Mouse (Mus musculus) hindbrain, embryonic 13.5 days (tissue): ENCODE data around the gene Lsm5. TPM values are rescaled to one million over a fixed set of nuclear protein-coding genes. Genes with fewer than 3 reads are reported as not detected.

Experiments
- ATAC-seq: fragments of 200-750 bp; cut with Nextera tagmentation; 2 replicates; pipeline ENCODE4 v1.8.0; 2017; ENCODE audit warnings: moderate TSS enrichment; ENCODE audit not compliant: low FRiP score
- H3K27ac ChIP-seq: fragments of 300-500 bp; sonication (generic); 2 replicates; pipeline ENCODE4 v1.5.1; 2015; ENCODE audit warnings: inconsistent platforms, mild to moderate bottlenecking, moderate library complexity
- H3K27me3 ChIP-seq: fragments of 300-500 bp; sonication (generic); 2 replicates; pipeline ENCODE4 v1.6.1; 2015; ENCODE audit warnings: mild to moderate bottlenecking, inconsistent platforms
- H3K36me3 ChIP-seq: fragments of 300-500 bp; sonication (generic); 2 replicates; pipeline ENCODE4 v1.6.1; 2015; ENCODE audit warnings: mild to moderate bottlenecking, inconsistent platforms
- H3K4me1 ChIP-seq: fragments of 300-500 bp; sonication (generic); replicated peaks from 2 replicates; pipeline ENCODE4 v1.6.1; 2015; ENCODE audit warnings: inconsistent platforms
- H3K4me2 ChIP-seq: fragments of 300-500 bp; sonication (generic); 2 replicates; pipeline ENCODE4 v1.6.1; 2015; ENCODE audit warnings: inconsistent platforms, mild to moderate bottlenecking, moderate library complexity
- H3K4me3 ChIP-seq: fragments of 300-500 bp; sonication (generic); 2 replicates; pipeline ENCODE4 v1.5.1; 2015; ENCODE audit warnings: mild to moderate bottlenecking, inconsistent platforms
- H3K9ac ChIP-seq: fragments of 300-500 bp; sonication (generic); 2 replicates; pipeline ENCODE4 v1.6.1; 2015; ENCODE audit warnings: mild to moderate bottlenecking, inconsistent platforms
- H3K9me3 ChIP-seq: fragments of 300-500 bp; sonication (generic); 2 replicates; pipeline ENCODE4 v1.6.1; 2016; ENCODE audit warnings: inconsistent platforms
- WGBS: fragments of 180-500 bp; shearing (Covaris S2); methylation state at CpG from one replicate; pipeline ENCODE4 v1.1.7; 2015; 5-methylcytosine and 5-hydroxymethylcytosine counted together
- polyA plus RNA-seq: library from polyadenylated mRNA; unstranded; fragments of >200 nt; fragmentation: Nextera tagmentation; extraction: Ambion mirVana; gene quantifications from 2 replicates; pipeline ENCODE4 v1.2.1, GENCODE M21; 2015

The Lsm5 gene
- polyA plus RNA-seq, 1 experiment from 2014 or later: 103 TPM

DNA sequence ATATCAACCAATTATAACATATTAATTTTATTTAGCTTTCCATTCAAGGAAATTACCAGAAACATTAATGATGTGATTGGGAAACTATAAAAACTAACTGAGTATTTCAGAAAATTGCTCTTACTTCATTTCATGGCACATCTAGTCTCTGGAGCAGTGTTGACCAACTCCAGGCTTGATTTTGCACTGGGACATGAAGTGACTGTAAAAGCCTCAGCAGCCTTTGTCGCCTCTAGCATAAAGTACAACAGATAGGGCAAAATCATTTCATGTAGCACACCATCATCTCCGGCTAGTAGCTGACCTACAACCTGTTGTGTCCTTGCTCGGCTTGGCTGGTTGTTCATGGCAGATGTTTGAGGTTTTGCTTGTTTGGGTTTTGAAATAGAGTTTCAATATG, 40.1 kb downstream of the Lsm5 start:
- Histone ChIP-seq H3K9ac (no peak overlapping the region), H3K36me3 (no peaks in the 10 kb centered on the region), H3K9me3 (no peaks in the 10 kb centered on the region), H3K27me3 (no peaks in the 10 kb centered on the region), H3K27ac (no peak overlapping the region), H3K4me3 (no peak overlapping the region), H3K4me2 (no peak overlapping the region), H3K4me1 (no peaks in the 10 kb centered on the region)
- no peak for ATAC-seq
- 93% methylated on average over 3 of the region's 3 CpGs for WGBS

DNA sequence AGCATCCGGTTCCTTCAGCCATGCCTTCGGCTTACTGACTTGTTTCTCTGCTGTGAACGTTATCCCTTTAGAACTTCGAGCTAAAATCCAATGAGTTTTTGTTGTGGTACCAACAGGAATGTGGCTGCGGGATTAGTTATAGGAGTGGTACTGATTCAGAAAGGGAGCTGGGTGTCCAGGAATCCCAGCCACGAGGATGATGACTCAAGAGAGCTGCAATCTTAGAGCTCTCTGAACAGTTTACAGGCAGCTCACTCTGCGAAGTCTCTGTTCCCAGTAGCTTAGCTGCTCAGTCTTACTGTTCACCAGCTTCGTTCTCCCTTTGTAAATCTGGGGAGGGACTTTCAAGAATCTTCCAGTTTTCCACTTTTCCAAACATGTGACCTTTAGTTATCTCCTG, 49.1 kb downstream of the Lsm5 start:
- Histone ChIP-seq H3K4me1 (peaks cover 10% of the 10 kb centered on the region), H3K27ac (no peak overlapping the region), H3K9me3 (no peaks in the 10 kb centered on the region), H3K4me2 (no peak overlapping the region), H3K27me3 (peaks cover 34% of the 10 kb centered on the region), H3K9ac (no peak overlapping the region), H3K4me3 (no peak overlapping the region), H3K36me3 (no peaks in the 10 kb centered on the region)
- no peak for ATAC-seq
- WGBS: 82% methylated on average over 8 of the region's 8 CpGs

GRCm38 (mm10) chr6:56652121-56652592, 52.4 kb downstream of the Lsm5 start:
- peak overlapping the region; percentile 81 for H3K4me2 ChIP-seq
- H3K4me1 ChIP-seq: peaks cover 10% of the 10 kb centered on the region
- ATAC-seq: peak; percentile 63; the same call in 1 of the 2 replicates
- H3K36me3 ChIP-seq: no peaks in the 10 kb centered on the region
- 1% methylated on average over 36 of the region's 36 CpGs for WGBS
- peaks cover 34% of the 10 kb centered on the region for H3K27me3 ChIP-seq
- peak overlapping the region; percentile 69 for H3K9ac ChIP-seq
- H3K9me3 ChIP-seq: no peaks in the 10 kb centered on the region
- H3K27ac ChIP-seq: no peak overlapping the region
- peak overlapping the region; percentile 47 for H3K4me3 ChIP-seq

Other genes starting within 250 kb of the Lsm5 start
- gene Pde1c, start 135.6 kb downstream of the Lsm5 start, polyA plus RNA-seq: 13.8 and 16.2 TPM in 2 replicates
- 33.2 and 33.8 TPM in 2 replicates for gene Avl9, start 10.2 kb upstream of the Lsm5 start, polyA plus RNA-seq
- gene Kbtbd2, start 93.1 kb upstream of the Lsm5 start, polyA plus RNA-seq: 28.1 and 33.0 TPM in 2 replicates
- 39.5 and 41.3 TPM in 2 replicates for gene Fkbp9, start 127.3 kb upstream of the Lsm5 start, polyA plus RNA-seq
- 147 and 153 TPM in 2 replicates for gene Nt5c3, start 219.2 kb upstream of the Lsm5 start, polyA plus RNA-seq
- 0.44 and 0.65 TPM in 2 replicates for gene Vmn1r4, start 219.3 kb upstream of the Lsm5 start, polyA plus RNA-seq